Mouse (Mus musculus) adipocyte (in vitro differentiated cells): ENCODE results near the gene Ttf1.
A peak's percentile ranks its signal among the peaks of the same experiment; 100 is the strongest.
"Not testable (repeated sequence)": the region's sequence is repeated elsewhere in the genome, so short reads cannot be mapped to it uniquely, and the experiment has no call there.

Experiments used
- DNase-seq: peaks from one replicate; pipeline ENCODE4 v3.0.0-alpha.2; 2016; ENCODE audit warnings: low spot score

Ttf1 gene

GRCm38 (mm10) chr2:29054991-29055390, 5.1 kb upstream of the Ttf1 start, which contains the start of gene Cfap77:
TSS of gene Cfap77 (minus strand) at chr2:29055066.
- peak; percentile 63 for DNase-seq

GRCm38 (mm10) chr2:29065796-29066195, 5.7 kb downstream of the Ttf1 start:
- DNase-seq: no peak

GRCm38 (mm10) chr2:29066410-29066809, 6.3 kb downstream of the Ttf1 start:
- DNase-seq: peak; percentile 64

GRCm38 (mm10) chr2:29074676-29075075, 14.6 kb downstream of the Ttf1 start:
- DNase-seq: no peak

GRCm38 (mm10) chr2:29075331-29076070, 15.4 kb downstream of the Ttf1 start:
- DNase-seq: no peak

GRCm38 (mm10) chr2:29076226-29076625, 16.2 kb downstream of the Ttf1 start:
- no peak for DNase-seq

GRCm38 (mm10) chr2:29081965-29082364, 21.9 kb downstream of the Ttf1 start:
- DNase-seq: peak; percentile 57

- no peak for DNase-seq
Measured at GRCm38 (mm10) chr2:29086026-29086425, 26.0 kb downstream of the Ttf1 start.

GRCm38 (mm10) chr2:29089276-29089675, 29.2 kb downstream of the Ttf1 start:
- not testable (repeated sequence) for DNase-seq

- no peak for DNase-seq
Measured at GRCm38 (mm10) chr2:29095674-29096073, 35.6 kb downstream of the Ttf1 start.

GRCm38 (mm10) chr2:29096751-29097150, 36.7 kb downstream of the Ttf1 start:
- no peak for DNase-seq

GRCm38 (mm10) chr2:29097465-29097864, 37.4 kb downstream of the Ttf1 start:
- no peak for DNase-seq

GRCm38 (mm10) chr2:29097955-29098354, 37.9 kb downstream of the Ttf1 start:
- not testable (repeated sequence) for DNase-seq

- no peak for DNase-seq
Measured at GRCm38 (mm10) chr2:29098786-29099185, 38.7 kb downstream of the Ttf1 start.

GRCm38 (mm10) chr2:29099646-29100045, 39.6 kb downstream of the Ttf1 start:
- DNase-seq: no peak

- DNase-seq: peak; percentile 16
Measured at GRCm38 (mm10) chr2:29100822-29101534, 40.9 kb downstream of the Ttf1 start.

GRCm38 (mm10) chr2:29102416-29103377, 42.6 kb downstream of the Ttf1 start:
- not testable (repeated sequence) for DNase-seq

GRCm38 (mm10) chr2:29120969-29121368, 60.9 kb downstream of the Ttf1 start:
- DNase-seq: no peak

- DNase-seq: no peak
Measured at GRCm38 (mm10) chr2:29122446-29122845, 62.4 kb downstream of the Ttf1 start.

- no peak for DNase-seq
Measured at GRCm38 (mm10) chr2:29123907-29124569, 64.0 kb downstream of the Ttf1 start, which contains the start of gene Setx. TSS of gene Setx (plus strand) at chr2:29124181.

- DNase-seq: no peak
Measured at GRCm38 (mm10) chr2:29124571-29124935, 64.5 kb downstream of the Ttf1 start.
